1 mouse cellular context compared by ENCODE assay signal in genomic region chr2:70829946-70830610, GRCm38 (mm10).
A peak's percentile ranks its signal among the peaks of the same experiment; 100 is the strongest.
TF ChIP-seq lines count a peak whose summit lies in the region.

No protein-coding gene starts in this region.

TF ChIP-seq in CH12.LX, 34 proteins besides CTCF, POLR2A, EP300 and RAD21 (continued from another document):
- TF ChIP-seq BHLHE40 (IDR thresholded peaks at IDR 0.05; ENCODE audit: low read depth, low read length) = 0 out of 2 replicates have a peak, but pooled peaks have one; percentile 18
- no peak for TF ChIP-seq NELFE (IDR thresholded peaks at IDR 0.05; ENCODE audit: low read depth, low read length)
TF ChIP-seq in CH12.LX: peak in this region for 1.
